Mouse (Mus musculus) heart, postnatal 0 days (tissue): ENCODE results near the gene Phf2. TPM values are rescaled to one million over a fixed set of nuclear protein-coding genes. Genes with fewer than 3 reads are reported as not detected.
A peak's percentile ranks its signal among the peaks of the same experiment; 100 is the strongest.

Experiments used
- ATAC-seq: fragments of 200-750 bp; cut with Nextera tagmentation; 2 replicates; pipeline ENCODE4 v1.8.0; 2017; ENCODE audit warnings: low read depth, moderate number of reproducible peaks, moderate library complexity; ENCODE audit not compliant: insufficient read depth
- DNase-seq: peaks from one replicate; pipeline ENCODE4 v3.0.0-alpha.2; 2016; ENCODE audit warnings: low spot score
- H3K27ac ChIP-seq: fragments of 300-500 bp; sonication (generic); 2 replicates; pipeline ENCODE4 v1.5.1; 2014; ENCODE audit warnings: low read depth, mild to moderate bottlenecking
- H3K27me3 ChIP-seq: fragments of 300-500 bp; sonication (generic); 2 replicates; pipeline ENCODE4 v1.6.1; 2014; ENCODE audit warnings: low read length, mixed read lengths; ENCODE audit not compliant: control insufficient read depth, insufficient read depth
- H3K36me3 ChIP-seq: fragments of 300-500 bp; sonication (generic); replicated peaks from 2 replicates; pipeline ENCODE4 v1.6.1; 2014; ENCODE audit warnings: low read length, mixed read lengths; ENCODE audit not compliant: control insufficient read depth, insufficient read depth
- H3K4me1 ChIP-seq: fragments of 300-500 bp; sonication (generic); 2 replicates; pipeline ENCODE4 v1.6.1; 2014; ENCODE audit warnings: antibody characterized with exemption; ENCODE audit not compliant: control insufficient read depth, insufficient read depth
- H3K4me2 ChIP-seq: fragments of 300-500 bp; sonication (generic); 2 replicates; pipeline ENCODE4 v1.6.1; 2014; ENCODE audit warnings: low read depth, mild to moderate bottlenecking, low read length, moderate library complexity
- H3K4me3 ChIP-seq: fragments of 300-500 bp; sonication (generic); 2 replicates; pipeline ENCODE4 v1.5.1; 2014; ENCODE audit warnings: low read depth, low read length
- H3K9ac ChIP-seq: fragments of 300-500 bp; sonication (generic); replicated peaks from 2 replicates; pipeline ENCODE4 v1.6.1; 2014; ENCODE audit warnings: low read depth, low read length, mixed read lengths
- H3K9me3 ChIP-seq: fragments of 300-500 bp; sonication (generic); replicated peaks from 2 replicates; pipeline ENCODE4 v1.6.1; 2016; ENCODE audit warnings: low read length; ENCODE audit not compliant: control insufficient read depth
- CTCF ChIP-seq: IDR thresholded peaks from 2 replicates; pipeline ENCODE4 v1.5.1; 2016; ENCODE audit warnings: antibody characterized with exemption, control low read depth, low read depth
- EP300 ChIP-seq: IDR thresholded peaks from 2 replicates; pipeline ENCODE4 v1.6.1; 2016; ENCODE audit warnings: antibody characterized with exemption, low read depth
- whole genome bisulfite sequencing: fragments of 180-500 bp; shearing (Covaris S2); extraction: QIAGEN DNeasy Blood & Tissue Kit; methylation state at CpG from one replicate; pipeline ENCODE4 v1.1.7; 2014; 5-methylcytosine and 5-hydroxymethylcytosine counted together
- polyA plus RNA-seq: library from polyadenylated mRNA; unstranded; fragments of >200 nt; fragmentation: Nextera tagmentation; extraction: Ambion mirVana; gene quantifications from 2 replicates; pipeline ENCODE4 v1.2.1, GENCODE M21; 2015
- total RNA-seq: library from RNA; depleted of rRNA; stranded (reverse); fragments of >200 nt; gene quantifications from 2 replicates; pipeline ENCODE4 v1.2.3, GENCODE M21; 2014; ENCODE audit warnings: low replicate concordance

The Phf2 gene
- total and polyA plus RNA-seq, 2 experiments from 2014 or later, result 2.6 to 12.7 TPM

DNA sequence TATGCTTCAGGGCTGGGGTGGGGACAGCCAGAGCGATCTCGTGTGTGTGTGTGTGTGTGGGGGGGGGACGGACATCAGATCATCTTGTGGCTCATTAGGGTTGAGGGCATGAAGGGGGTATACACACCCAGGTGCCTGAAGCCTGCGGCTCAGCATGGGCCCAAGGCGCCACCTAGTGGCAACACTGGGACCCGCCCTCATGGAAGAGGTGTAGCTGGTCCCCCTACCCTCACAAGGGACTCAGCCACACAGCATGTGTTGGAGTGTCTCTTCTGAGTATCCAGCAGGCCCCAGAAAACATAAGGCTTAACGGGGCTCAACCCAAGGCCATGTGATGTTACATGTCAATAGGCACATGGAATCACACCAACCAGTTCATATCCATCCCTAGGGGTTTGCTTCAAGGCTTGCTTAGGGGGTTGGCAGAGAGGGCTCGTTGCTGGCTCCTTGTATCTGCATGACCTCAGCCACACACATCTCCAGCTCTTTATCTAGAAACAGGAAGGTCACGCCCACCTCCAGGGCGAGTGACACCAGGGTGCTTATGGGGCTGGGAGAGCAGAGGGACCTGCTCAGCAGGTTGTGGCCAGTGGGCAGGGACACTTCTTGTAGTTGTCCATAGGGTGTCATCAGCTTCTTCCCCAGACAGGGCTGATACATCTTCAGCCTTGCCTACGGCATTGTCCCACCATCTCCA lies 69.9 kb downstream of the Phf2 start:
- no peak overlapping the region for H3K4me3 ChIP-seq
- no peaks in the 10 kb centered on the region for H3K27me3 ChIP-seq
- WGBS, result 16% methylated on average over 11 of the region's 11 CpGs
- H3K36me3 ChIP-seq, result peaks cover 44% of the 10 kb centered on the region
- no peak overlapping the region for H3K9ac ChIP-seq
- DNase-seq (no peak), ATAC-seq (peak; percentile 58)
- no peak overlapping the region for H3K27ac ChIP-seq
- H3K9me3 ChIP-seq, result no peaks in the 10 kb centered on the region
- TF ChIP-seq EP300 (no peak), CTCF (peak; percentile 87)
- no peak overlapping the region for H3K4me2 ChIP-seq
- H3K4me1 ChIP-seq, result no peaks in the 10 kb centered on the region

- no peaks in the 10 kb centered on the region for H3K27me3 ChIP-seq
- H3K9me3 ChIP-seq, result no peaks in the 10 kb centered on the region
- ATAC-seq (no peak), DNase-seq (no peak)
- H3K36me3 ChIP-seq, result peaks cover 19% of the 10 kb centered on the region
- H3K27ac ChIP-seq, result no peak overlapping the region
- no peak overlapping the region for H3K4me2 ChIP-seq
- H3K9ac ChIP-seq, result no peak overlapping the region
- no peaks in the 10 kb centered on the region for H3K4me1 ChIP-seq
- no peak overlapping the region for H3K4me3 ChIP-seq
- 63% methylated on average over 13 of the region's 14 CpGs for WGBS
- no peak for TF ChIP-seq EP300
- no peak for TF ChIP-seq CTCF
Observed at GRCm38 (mm10) chr13:48798256-48798771, 72.6 kb downstream of the Phf2 start.

DNA sequence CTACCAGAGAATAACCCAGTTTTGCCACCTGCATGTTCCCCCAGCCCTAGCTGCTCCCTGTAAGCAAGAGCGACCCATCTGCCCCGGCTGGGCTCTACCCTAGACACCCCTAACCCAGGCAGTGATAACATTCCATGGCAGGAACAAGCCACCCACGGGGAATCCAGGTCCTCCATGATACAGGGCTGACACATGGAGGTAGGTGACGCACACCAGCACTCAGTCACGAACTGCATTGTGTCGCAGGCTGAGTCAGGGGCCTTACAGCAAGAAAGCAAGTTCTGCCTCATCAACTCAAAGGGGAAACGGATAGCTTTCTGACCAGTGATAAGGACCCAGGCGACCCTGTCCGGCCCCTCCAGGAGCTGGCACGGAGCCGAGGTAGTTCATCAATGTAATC lies 74.0 kb downstream of the Phf2 start:
- H3K4me3 ChIP-seq, result no peak overlapping the region
- H3K36me3 ChIP-seq, result peaks cover 6% of the 10 kb centered on the region
- no peaks in the 10 kb centered on the region for H3K4me1 ChIP-seq
- no peaks in the 10 kb centered on the region for H3K27me3 ChIP-seq
- 24% methylated on average over 11 of the region's 11 CpGs for WGBS
- TF ChIP-seq CTCF, result no peak
- TF ChIP-seq EP300, result no peak
- no peak overlapping the region for H3K4me2 ChIP-seq
- no peak overlapping the region for H3K9ac ChIP-seq
- no peak for ATAC-seq
- DNase-seq, result no peak
- no peak overlapping the region for H3K27ac ChIP-seq
- H3K9me3 ChIP-seq, result no peaks in the 10 kb centered on the region

DNA sequence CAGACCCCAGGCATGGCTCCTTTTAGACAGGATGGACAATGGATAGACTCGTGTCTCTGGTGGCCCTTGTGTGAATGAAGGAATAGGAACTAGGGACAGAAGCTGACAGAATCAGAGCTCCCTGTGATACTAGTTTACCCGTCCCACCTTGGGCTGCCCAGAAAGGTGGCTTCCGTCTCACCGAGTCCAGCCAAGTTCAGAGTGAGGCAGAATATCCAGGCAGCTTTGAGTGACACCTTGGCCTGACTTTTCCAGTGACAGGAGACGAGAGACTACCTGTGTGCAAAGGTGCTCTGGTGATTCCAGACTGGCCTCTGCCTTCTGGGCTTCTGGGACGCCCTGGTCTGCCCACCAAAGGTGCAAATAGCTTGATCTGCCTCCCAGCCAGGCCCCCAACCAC lies 75.2 kb downstream of the Phf2 start:
- Histone ChIP-seq H3K4me3 (no peak overlapping the region), H3K9me3 (no peaks in the 10 kb centered on the region), H3K4me1 (no peaks in the 10 kb centered on the region), H3K9ac (no peak overlapping the region), H3K27ac (no peak overlapping the region), H3K4me2 (no peak overlapping the region), H3K36me3 (no peaks in the 10 kb centered on the region), H3K27me3 (no peaks in the 10 kb centered on the region)
- DNase-seq (no peak), ATAC-seq (no peak)
- TF ChIP-seq EP300 (no peak), CTCF (no peak)
- WGBS, result 81% methylated on average over 6 of the region's 6 CpGs

DNA sequence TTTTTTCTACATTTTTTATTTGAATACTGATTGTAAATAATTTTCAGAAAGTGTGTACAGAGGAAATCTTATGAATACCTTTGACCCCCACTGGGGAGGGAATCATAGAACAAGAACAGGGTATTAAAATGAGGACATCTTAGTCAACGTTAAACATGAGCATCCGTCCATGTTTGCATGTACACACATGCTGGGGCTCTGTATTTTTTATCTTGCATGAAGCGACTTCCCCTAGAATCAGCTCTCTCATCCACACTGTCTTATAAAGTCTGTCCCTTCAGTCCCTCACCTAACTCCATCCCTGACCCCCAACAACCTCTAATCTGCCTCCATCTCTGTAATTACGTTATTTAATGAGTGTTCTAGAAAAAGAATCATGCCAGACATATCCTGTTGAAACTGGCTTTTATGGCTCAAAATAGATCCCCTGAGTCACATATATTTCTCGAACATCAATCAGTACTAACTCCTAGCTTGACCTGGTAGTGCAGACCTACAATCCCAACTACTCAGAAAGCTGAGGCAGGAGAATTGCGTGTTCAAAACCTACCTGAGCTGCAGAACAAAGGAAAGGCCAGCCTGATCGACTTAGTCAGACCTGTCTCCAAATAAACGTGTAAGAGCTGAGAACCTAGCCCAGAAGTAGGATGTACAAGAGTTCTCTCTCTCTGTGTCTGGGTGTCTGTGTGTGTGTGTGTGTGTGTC lies 86.2 kb downstream of the Phf2 start:
- no peak overlapping the region for H3K4me2 ChIP-seq
- H3K27me3 ChIP-seq, result no peaks in the 10 kb centered on the region
- no peak overlapping the region for H3K27ac ChIP-seq
- no peak overlapping the region for H3K9ac ChIP-seq
- DNase-seq, result no peak
- H3K4me3 ChIP-seq, result no peak overlapping the region
- no peaks in the 10 kb centered on the region for H3K9me3 ChIP-seq
- no peaks in the 10 kb centered on the region for H3K36me3 ChIP-seq
- H3K4me1 ChIP-seq, result 0 out of 2 replicates have a peak, but pooled peaks cover 3% of the 10 kb centered on the region
- TF ChIP-seq EP300 (no peak), CTCF (no peak)
- ATAC-seq, result no peak
- 76% methylated on average over 8 of the region's 8 CpGs for WGBS
